Mouse (Mus musculus) stomach, postnatal 0 days (tissue): ENCODE data around the gene Sept9.

ENCODE experiments used
- CTCF ChIP-seq: IDR thresholded peaks from 2 replicates; pipeline ENCODE4 v1.5.1; 2016; ENCODE audit warnings: antibody characterized with exemption, low read depth, mild to moderate bottlenecking, moderate library complexity
- EP300 ChIP-seq: optimal IDR thresholded peaks from 2 replicates; pipeline ENCODE3; 2016; ENCODE audit warnings: antibody characterized with exemption

DNA sequence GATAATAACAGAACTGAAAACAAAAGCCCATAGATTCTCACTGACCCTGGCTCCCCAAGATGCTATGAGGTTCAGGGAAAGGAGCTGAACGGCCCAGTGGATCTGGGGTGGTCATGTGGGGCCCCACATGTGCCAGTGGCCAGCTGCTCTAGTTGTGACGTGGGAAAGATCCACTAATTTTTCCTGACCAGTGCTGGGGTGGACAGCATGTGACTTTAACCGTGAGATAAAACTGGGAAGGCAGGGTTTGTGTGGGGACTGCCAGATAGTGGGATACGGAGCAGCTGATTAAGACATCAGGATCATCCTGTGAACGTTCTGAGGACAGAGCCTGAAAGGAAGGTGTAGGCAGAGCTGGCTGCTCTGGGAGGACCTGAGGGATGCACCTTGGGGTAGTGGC lies 48.1 kb downstream of the Sept9 start:
- TF ChIP-seq CTCF (no peak), EP300 (no peak)
